Mouse (Mus musculus) urinary bladder, postnatal 14 days (tissue): ENCODE measurements around the gene Erich6.
"Not testable (repeated sequence)": the region's sequence is repeated elsewhere in the genome, so short reads cannot be mapped to it uniquely, and the experiment has no call there.

Experiments
- DNase-seq: peaks from one replicate; pipeline ENCODE4 v3.0.0; 2021; ENCODE audit warnings: low spot score

Erich6 gene

DNA sequence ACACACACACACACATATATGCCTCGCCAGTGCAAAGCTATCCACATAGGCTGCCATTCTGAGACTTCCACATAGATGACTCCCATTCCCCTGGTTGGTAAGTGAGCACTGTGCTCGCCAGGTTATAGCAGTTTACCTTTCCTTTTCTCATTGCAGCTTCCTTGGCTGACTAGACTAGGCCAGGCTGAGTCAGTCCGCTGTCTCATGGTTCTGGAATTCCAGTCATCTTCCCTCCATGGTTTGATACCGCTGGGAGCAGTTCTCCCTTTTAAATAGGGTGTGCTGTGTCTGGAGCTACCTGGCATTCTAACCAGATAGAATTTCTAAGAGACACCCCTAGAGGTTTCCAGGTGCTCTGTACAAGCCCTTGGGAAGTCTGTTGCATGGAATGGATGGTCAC lies 9.2 kb upstream of the Erich6 start:
- no peak for DNase-seq

DNA sequence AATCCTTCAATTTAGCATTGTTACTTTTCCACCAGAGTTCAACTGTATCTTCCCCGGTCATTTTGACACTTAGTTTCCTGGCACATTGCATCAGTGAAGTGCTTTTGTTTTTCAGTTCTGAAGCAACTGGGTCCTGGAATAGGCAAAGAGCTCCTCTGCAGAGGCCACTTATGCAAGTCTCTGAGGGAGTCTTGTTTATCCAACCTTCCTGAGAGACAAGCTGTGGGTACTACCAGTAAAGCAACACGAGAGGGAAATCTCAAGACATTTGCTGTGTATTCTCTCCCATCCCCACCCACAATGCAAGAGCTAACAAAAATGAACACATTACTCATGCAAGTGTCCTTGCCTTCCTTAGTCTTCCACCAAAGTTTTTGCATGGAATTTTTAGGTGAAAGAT lies 5.3 kb downstream of the Erich6 start:
- no peak for DNase-seq

DNA sequence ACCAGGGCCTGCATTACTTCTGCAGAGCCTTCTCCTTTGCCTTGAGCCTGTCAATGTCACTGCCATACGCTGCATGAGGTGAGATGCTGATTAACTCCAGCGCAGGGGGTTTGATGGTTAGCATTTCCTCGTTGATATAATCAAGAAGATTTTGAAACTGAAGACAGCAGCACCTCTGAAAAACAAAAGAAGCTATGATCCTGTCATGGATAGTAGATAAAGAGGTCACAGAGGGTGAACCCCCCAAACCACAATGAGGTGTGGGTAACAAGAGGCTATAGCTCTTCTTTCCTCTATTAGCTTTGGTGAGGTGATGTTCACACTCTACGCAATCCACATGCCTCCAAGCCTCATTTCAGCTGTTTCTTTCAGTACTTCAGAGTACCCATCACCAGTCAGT lies 12.0 kb downstream of the Erich6 start:
- DNase-seq = no peak

DNA sequence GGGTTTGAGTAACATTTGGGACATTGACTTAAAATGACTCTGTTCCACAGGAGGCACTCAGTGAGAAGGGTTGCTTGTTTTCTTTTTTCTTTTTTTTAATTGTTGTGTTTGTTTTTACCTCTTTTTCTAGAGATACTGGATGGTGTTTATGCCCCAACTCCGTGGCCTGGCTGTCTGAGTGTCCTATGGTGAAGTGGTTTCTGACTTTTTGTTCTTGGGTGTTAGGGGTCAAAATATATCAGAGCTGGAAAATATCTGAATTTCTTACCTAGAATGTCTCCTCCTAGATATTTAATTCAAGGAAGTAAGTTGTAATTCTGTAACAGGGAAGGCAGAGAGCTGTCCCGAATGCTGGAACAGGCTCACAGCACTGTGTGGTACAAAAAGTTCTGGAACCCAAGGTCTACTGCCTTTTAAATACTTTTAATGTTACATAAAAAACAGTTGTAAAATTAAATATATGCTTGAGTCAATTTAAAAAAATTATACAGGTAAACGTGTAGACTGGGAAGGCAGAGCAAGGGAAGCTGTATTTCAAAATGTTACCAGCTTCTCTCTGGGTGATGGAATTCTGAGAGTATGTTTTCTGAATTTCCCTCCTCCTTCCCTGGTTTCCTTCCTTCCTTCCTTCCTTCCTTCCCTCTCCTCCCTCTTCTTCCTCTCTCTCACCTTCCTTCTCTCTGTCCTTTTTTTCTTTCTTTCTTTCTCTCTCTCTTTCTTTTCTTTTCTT lies 14.2 kb downstream of the Erich6 start:
- DNase-seq = no peak

DNA sequence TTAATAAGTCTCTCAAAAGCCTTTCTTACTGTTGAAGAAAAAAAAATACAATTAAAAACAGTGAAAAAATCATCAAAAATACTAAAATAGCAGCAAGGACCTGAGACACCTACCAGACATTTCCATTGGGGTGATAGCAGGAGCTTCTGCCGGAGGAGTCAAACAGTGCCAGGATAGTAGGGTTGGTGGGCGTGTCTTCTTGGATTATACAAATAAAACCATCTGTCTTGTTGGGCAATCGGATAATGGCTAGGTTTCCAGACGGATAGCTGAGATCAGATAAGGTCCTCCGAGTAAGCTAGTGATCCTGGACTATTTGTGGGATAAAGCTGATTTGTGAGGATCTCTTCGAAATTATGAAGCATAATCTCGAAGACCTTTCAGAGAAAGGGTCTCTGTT lies 15.9 kb downstream of the Erich6 start:
- no peak for DNase-seq

DNA sequence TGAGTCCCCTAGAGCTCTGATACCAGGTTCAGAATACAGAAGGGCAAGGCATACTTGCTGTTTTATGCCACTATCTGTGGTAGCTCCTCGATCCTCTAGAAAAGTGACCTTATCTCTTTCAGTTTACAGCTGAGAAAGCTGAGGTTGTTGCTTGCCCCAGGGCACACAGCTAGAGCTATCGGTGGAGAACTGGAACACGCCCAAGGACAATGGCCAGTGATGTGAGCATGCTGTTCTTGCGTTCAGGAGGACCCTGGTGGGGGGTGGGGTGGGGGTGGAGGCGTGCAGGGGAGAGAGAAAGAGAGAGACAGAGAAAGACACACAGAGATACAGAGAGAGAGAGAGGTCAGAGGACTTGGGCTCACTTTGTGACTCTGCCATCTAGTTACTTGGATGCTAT lies 27.0 kb downstream of the Erich6 start:
- DNase-seq = no peak

DNA sequence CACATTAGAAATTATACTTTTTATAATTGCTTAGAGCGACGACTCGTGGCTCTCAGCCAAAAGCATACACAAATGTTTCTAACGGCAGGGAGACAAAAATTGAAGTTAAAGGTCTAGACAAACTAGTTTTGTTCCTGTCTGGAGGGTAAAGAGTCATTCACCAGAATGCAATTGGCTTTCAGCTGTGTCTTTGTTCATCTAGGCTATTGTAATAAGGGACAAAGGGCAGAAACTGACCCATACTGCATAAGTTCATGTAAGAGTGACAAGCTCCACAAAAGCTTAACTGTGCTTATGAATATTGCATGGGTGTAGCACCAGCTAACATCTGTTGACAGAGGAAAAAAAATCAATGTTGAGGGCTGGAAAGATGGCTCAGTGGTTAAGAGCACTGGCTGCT lies 28.5 kb downstream of the Erich6 start:
- no peak for DNase-seq

DNA sequence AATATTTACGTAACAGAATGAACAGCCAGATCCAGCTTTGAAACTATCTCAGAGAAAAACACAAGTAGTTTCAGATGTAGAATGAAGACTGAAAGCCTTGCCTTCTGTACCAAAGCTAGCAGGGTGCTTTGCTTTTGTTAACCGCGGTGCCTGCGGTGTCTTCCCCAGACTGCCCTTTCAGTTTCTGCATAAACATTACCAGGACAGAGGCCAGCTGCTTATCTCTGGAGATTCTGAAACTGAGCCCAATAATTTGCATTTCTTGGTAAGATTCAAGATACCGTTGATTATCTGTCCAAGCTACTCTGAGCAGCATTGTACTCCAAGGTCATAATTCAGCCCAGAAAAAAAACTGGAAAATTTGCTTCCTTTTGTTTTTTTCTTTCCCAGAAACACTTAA lies 43.4 kb downstream of the Erich6 start:
- no peak for DNase-seq

DNA sequence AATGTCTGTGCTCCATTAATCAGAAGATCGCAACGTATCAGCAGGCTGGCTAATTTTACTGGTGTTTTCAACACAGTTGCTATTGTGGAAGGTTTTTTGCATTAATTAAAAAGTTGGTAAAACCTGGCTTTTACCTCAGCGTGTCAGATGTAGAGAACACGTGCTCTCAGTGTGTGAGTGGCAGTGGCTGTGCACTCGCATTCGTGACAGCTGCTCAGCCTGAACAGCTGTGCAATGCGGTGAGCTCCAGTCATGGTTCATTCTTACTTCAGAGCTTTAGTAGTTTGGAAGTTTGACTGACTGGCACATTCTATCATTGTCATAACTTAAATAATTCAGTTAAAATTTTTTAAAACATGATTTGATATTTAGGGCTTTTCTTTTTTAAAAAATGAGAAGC lies 44.3 kb downstream of the Erich6 start:
- DNase-seq = not testable (repeated sequence)

DNA sequence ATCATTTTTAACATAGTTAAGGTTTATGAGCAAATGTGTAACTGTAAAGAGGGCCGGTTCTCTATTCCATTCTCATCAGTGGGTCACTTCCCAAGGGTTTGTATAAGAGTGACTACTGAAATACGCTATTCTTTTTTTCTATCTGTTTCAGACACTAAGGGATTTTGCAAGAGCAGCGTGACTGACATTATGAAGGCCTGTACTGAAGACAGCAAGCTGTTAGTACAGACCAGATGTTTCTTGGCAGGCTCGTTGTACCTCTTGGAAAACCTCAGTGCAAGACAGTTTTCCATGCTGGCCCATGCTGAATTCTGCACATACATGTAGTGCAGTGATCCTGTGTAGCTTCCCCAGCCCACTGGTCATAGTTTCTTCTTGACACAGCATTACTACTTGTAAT lies 46.5 kb downstream of the Erich6 start:
- DNase-seq = not testable (repeated sequence)

DNA sequence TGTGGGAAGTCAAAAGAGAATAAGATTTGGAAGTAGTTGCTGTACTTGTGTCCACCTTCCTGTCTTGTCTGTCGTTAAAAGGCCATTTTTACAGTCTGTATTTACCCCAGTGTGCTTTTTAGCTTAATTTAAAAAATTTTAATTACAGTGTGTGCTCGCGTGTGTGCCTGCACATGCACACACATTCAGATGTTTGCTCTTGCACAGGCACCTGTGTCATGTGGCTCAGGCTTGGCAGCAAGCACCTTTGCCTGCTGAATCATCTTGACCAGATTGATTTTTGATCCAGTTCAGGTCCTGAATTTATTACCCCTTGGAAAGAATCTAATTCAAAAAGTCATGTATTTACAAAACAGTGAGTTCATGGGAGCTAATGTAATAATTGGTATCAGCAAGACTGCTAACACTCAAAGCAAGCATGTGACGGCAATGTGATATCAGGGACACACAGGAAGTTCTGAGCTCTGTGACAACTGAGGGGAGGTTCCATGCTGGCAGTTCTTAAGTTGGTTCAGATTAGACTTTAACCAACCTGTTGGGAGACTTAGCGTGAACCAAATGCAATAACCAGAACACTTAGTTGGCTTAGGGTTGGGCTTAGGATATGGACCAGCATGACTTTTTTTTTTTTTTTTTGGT lies 54.1 kb downstream of the Erich6 start:
- no peak for DNase-seq

DNA sequence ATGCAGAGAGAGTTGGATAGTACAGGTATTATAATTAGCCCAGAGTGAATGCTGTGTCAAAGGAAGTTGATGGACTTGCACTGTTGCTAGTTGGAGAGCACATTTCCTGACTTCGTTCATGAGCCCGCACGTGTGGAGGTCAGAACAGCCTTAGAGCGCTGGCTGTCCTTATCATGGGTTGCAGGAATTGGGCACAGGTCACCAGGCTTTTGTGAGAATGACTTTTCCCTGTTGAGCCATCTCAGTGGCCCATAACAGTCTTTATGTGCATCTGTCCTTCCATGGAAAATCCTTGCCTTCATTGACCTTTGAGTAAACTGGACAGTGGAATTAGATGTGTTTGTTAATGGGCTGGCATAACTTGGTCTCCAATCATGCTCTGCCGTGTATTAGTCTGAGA lies 54.7 kb downstream of the Erich6 start:
- DNase-seq = no peak

DNA sequence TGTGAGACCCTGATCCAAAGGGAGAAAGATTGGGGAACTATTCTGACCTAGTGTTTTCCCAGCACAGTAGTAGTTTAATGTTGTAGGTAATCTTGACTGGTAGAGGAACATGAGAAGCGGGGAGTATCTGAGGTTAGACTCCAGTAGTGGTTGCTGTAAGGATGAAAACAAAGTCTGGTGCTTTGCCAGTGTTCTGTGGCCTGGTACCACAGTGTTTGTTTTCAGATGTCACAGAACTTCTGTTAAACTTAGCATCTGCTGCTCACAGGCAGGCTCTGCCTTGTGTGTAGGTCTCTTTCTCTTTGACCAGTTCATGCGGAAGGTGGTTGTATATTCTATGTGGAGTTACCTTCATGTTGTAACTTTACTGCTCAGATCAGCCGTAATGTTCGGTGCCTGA lies 55.5 kb downstream of the Erich6 start:
- no peak for DNase-seq

DNA sequence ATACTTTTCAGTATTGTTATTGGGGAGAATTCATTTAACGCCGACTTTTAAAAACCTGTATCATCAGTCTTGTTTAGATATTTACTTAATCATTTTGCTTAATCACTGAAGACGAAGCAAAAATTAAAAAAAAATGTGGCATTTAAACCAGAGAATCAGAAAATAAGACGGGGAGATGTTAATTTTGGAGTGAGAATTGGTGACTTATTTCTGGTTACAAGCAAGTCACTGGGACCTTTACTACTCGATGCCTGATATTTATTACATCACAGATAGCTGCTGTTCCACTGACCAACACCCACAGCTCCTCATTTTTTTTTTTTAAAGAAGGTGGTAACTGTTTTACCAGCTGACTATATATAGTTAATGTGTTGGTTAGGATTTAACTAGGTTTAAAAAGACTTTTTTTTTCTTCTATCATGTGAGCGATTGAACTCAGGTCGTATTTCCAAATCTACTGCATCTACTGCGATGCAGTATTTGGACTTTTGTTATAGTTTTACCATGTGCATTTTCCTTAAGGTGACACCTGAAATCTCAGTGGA lies 59.4 kb downstream of the Erich6 start:
- DNase-seq = no peak

DNA sequence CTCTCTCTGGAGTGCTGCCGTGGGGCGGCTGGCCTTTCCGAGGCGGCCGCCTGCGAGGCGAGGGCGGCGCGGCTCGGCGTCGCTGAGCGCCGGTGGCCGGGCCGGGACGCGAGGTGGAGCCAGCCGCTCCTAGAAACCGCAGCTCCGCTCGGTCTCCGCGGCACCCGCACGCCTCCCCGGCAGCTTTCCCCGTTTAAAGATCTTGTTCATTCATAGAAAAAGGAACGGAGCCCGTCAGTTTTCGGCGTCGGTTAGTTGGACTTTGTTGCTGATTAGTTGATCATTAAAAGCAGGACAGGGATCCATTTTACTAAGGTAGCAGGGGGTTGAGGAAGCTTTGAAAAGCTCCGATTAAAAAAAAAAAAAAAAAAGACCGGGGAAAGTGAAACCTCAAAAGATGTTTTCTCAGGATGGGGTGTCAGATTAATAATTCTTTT lies 59.9 kb downstream of the Erich6 start:
- peak; percentile 45 for DNase-seq

DNA sequence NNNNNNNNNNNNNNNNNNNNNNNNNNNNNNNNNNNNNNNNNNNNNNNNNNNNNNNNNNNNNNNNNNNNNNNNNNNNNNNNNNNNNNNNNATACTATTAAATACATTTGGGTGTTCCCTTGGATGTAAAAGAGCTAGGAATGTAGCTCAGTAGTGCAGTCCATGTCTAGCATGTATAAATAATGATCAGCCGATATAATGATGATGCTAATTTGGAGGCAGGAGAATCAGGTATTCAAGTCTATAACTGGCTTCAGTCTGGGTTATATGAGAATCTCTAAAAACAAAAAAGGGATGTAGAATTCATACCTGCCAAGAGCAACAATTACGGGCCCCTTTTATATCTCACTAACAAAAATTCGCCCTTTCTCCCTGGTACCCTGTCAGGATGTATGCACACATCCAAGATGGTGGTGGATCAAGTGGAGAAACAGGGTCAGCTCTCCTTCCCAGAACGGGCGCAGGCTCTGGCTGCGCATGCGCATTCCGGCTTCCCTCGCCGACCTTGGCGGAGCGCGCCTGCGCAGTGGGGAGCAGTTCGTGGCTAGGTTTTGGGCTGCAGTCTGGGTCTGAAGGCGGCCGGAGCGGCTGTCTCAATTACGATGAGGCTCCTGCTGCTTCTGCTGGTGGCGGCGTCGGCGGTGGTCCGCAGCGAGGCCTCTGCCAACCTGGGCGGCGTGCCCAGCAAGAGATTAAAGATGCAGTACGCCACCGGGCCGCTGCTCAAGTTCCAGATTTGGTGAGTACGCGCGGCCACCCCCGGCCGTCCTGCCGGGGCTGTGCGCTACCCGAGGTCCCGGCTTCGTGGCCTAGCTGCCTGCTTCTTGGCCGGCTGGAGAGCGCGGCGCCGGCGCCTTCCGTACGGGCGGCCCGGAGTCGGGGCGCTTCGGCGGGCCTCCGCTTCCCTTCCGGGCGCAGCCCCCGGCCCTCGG lies 60.6 kb downstream of the Erich6 start, which contains the start of gene Selenot:
Gene Selenot, plus strand, starts transcription at position 500 of the 930 bp plus-strand sequence.
- peak; percentile 95 for DNase-seq

DNA sequence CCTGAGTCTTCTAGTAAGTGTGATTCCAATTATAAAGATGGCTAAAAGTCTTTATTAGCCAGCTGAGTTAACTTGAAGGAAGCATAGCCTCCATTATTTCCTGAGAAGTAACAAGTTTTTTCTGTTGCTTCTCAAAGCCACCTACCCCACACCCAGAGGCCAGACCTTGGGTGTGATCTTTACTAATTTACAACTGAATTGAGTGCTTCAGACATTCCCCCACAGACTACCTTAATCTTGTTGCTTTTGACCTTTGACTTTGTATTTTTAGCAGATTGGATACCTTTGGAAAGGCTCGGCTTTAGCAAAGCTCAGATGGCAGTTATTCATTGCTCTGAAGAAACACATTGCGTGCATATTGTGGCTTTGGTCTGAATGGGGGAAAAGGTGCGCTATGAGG lies 66.2 kb downstream of the Erich6 start:
- DNase-seq = no peak
